Mouse (Mus musculus): ENCODE data around the gene Gjd3. TPM values are rescaled to one million over a fixed set of nuclear protein-coding genes. Genes with fewer than 3 reads are reported as not detected.

Gjd3 gene
- polyA plus RNA-seq, 1 experiment from 2014 or later = 0.22 TPM

GRCm38 (mm10) chr11:98949958-98950460, 32.8 kb downstream of the Gjd3 start:
- H3K4me3 ChIP-seq (ENCODE audit: low read depth, low read length) = no peak overlapping the region
- H3K9me3 ChIP-seq (ENCODE audit: control insufficient read depth, low read length) = no peaks in the 10 kb centered on the region
- peaks cover 20% of the 10 kb centered on the region; the same call in 1 of the 2 replicates for H3K36me3 ChIP-seq (ENCODE audit: control insufficient read depth, insufficient read depth, low read length)
- no peaks in the 10 kb centered on the region for H3K27me3 ChIP-seq (replicated peaks; ENCODE audit: control insufficient read depth, insufficient read depth, low read length)
- ATAC-seq (replicated peaks; ENCODE audit: low FRiP score, low TSS enrichment, low read depth) (no peak), DNase-seq (ENCODE audit: low spot score) (no peak)
- H3K4me1 ChIP-seq (replicated peaks; ENCODE audit: control insufficient read depth, insufficient read depth, low read length) = peaks cover 57% of the 10 kb centered on the region
- H3K27ac ChIP-seq (ENCODE audit: low read depth) = no peak overlapping the region
- 92% methylated on average over 7 of the region's 7 CpGs for WGBS
- H3K4me2 ChIP-seq (ENCODE audit: low read length) = no peak overlapping the region
- no peak overlapping the region for H3K9ac ChIP-seq (ENCODE audit: low read length)

DNA sequence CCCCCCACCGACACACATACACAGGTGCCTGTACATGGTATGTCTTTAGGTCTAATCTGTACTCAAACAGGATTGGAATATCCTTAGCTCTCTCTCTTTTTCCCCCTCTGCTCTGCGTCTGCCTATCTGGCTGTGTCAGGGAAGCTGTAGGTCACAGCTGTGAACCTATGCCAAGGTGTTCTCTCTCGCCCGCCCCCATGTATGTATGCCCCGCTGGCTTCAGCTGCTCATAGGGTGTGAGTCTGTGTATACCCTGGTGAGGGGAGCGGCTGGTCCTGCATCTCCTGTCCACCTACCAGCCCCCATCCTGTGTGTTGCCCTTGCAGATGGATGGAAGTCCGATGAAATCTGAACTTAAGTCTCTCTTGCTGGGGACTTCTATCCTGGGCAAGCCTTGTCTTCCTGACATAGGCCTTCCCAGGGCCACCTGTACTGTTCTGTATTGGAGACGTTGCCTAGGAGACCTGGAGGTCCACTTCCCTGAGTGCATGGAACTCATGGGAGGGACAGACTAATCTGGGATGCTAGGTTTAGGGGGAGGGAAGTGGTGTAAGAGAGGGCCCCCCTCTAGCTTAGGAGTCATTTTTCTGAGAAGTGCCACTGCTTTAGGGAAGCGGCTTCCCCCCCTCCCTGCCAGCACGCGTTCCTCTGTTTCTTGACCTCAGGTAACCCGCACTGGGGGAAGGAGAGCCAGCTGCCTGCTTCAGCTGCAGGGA, 33.4 kb downstream of the Gjd3 start:
- no peak overlapping the region for H3K4me3 ChIP-seq (ENCODE audit: low read depth, low read length)
- no peak overlapping the region for H3K9ac ChIP-seq (ENCODE audit: low read length)
- no peaks in the 10 kb centered on the region for H3K9me3 ChIP-seq (ENCODE audit: control insufficient read depth, low read length)
- DNase-seq (ENCODE audit: low spot score) = no peak
- no peaks in the 10 kb centered on the region for H3K27me3 ChIP-seq (replicated peaks; ENCODE audit: control insufficient read depth, insufficient read depth, low read length)
- no peak for ATAC-seq (replicated peaks; ENCODE audit: low FRiP score, low TSS enrichment, low read depth)
- peaks cover 20% of the 10 kb centered on the region; the same call in 1 of the 2 replicates for H3K36me3 ChIP-seq (ENCODE audit: control insufficient read depth, insufficient read depth, low read length)
- H3K4me1 ChIP-seq (replicated peaks; ENCODE audit: control insufficient read depth, insufficient read depth, low read length) = peaks cover 57% of the 10 kb centered on the region
- H3K27ac ChIP-seq (ENCODE audit: low read depth) = no peak overlapping the region
- 86% methylated on average over 10 of the region's 12 CpGs for WGBS
- H3K4me2 ChIP-seq (ENCODE audit: low read length) = no peak overlapping the region

DNA sequence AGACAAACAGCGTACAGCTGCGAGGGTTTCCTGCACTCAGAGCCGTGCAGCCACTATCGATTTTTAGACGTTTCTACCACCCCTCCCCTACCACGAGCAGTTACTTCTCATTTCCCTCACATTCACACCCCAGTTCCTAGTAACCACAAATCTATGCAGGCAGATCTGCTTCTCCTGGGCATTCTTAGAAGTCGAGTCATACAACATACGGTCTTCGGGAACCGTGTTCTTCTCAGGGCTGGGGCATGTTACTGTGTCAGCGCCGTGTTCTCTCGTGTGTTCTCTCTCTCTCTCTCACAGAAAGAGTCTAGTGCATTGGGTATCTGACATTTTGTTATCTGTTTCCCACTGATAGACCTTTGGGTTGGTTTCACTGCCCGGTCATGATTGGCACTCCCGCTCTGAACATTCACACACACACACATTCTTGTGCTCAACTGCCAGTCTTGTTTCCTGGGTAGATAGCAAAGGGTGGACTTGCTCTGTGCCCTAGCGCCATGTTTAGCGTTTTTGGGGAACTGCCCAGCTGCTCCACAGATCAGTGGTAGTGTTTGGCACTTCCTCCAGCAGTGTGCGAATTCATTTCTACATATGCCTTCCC, 34.7 kb downstream of the Gjd3 start:
- 65% methylated on average over 18 of the region's 18 CpGs for WGBS
- Histone ChIP-seq H3K9ac (ENCODE audit: low read length) (no peak overlapping the region), H3K4me3 (ENCODE audit: low read depth, low read length) (no peak overlapping the region), H3K9me3 (ENCODE audit: control insufficient read depth, low read length) (no peaks in the 10 kb centered on the region), H3K36me3 (ENCODE audit: control insufficient read depth, insufficient read depth, low read length) (peaks cover 20% of the 10 kb centered on the region; the same call in 1 of the 2 replicates), H3K4me2 (ENCODE audit: low read length) (no peak overlapping the region), H3K4me1 (replicated peaks; ENCODE audit: control insufficient read depth, insufficient read depth, low read length) (peaks cover 58% of the 10 kb centered on the region), H3K27me3 (replicated peaks; ENCODE audit: control insufficient read depth, insufficient read depth, low read length) (no peaks in the 10 kb centered on the region), H3K27ac (ENCODE audit: low read depth) (peak overlapping the region; percentile 13; the same call in 1 of the 2 replicates)
- ATAC-seq (replicated peaks; ENCODE audit: low FRiP score, low TSS enrichment, low read depth) (no peak), DNase-seq (ENCODE audit: low spot score) (peak; percentile 49)

DNA sequence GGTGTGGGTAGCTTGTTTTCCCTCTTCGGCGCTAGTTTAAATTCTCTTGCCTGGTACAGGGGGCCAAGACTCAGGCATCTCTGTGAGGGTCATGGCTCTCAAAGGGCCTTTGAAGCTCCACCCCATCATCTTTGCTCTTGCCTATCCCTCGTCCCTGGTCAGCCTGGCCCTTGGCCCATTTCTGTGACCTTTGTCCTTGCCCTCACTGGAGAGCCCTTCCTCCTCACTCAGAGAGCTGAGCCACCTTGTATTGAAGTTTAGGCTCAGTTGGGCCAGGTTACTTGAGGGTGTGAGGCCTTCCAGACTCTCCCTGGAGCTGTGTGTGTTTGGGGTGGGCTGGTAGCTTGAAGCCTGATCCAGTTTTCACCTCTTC, 37.2 kb downstream of the Gjd3 start:
- peaks cover 66% of the 10 kb centered on the region for H3K4me1 ChIP-seq (replicated peaks; ENCODE audit: control insufficient read depth, insufficient read depth, low read length)
- DNase-seq (ENCODE audit: low spot score) = no peak
- no peak overlapping the region for H3K9ac ChIP-seq (ENCODE audit: low read length)
- no peak overlapping the region for H3K4me3 ChIP-seq (ENCODE audit: low read depth, low read length)
- H3K27ac ChIP-seq (ENCODE audit: low read depth) = peak overlapping the region; percentile 93; the same call in 1 of the 2 replicates
- H3K4me2 ChIP-seq (ENCODE audit: low read length) = no peak overlapping the region
- ATAC-seq (replicated peaks; ENCODE audit: low FRiP score, low TSS enrichment, low read depth) = no peak
- 42% methylated on average over 3 of the region's 3 CpGs for WGBS
- H3K36me3 ChIP-seq (ENCODE audit: control insufficient read depth, insufficient read depth, low read length) = peaks cover 4% of the 10 kb centered on the region; the same call in 1 of the 2 replicates
- H3K27me3 ChIP-seq (replicated peaks; ENCODE audit: control insufficient read depth, insufficient read depth, low read length) = no peaks in the 10 kb centered on the region
- H3K9me3 ChIP-seq (ENCODE audit: control insufficient read depth, low read length) = no peaks in the 10 kb centered on the region

- peak overlapping the region; percentile 93; the same call in 1 of the 2 replicates for H3K27ac ChIP-seq (ENCODE audit: low read depth)
- 26% methylated on average over 11 of the region's 11 CpGs for WGBS
These were observed 37.8 kb downstream of the Gjd3 start for GRCm38 (mm10) chr11:98944897-98945604.

GRCm38 (mm10) chr11:98943741-98944461, 38.9 kb downstream of the Gjd3 start:
- H3K4me2 ChIP-seq (ENCODE audit: low read length) = peak overlapping the region; percentile 22
- ATAC-seq (replicated peaks; ENCODE audit: low FRiP score, low TSS enrichment, low read depth) = no peak

More at GRCm38 (mm10) chr11:98944897-98945604, 37.8 kb downstream of the Gjd3 start:
- DNase-seq (ENCODE audit: low spot score) (no peak), ATAC-seq (replicated peaks; ENCODE audit: low FRiP score, low TSS enrichment, low read depth) (no peak)
- Histone ChIP-seq H3K36me3 (ENCODE audit: control insufficient read depth, insufficient read depth, low read length) (no peaks in the 10 kb centered on the region), H3K4me2 (ENCODE audit: low read length) (peak overlapping the region; percentile 22), H3K9ac (ENCODE audit: low read length) (peak overlapping the region; percentile 22; the same call in 1 of the 2 replicates), H3K4me3 (ENCODE audit: low read depth, low read length) (no peak overlapping the region), H3K4me1 (replicated peaks; ENCODE audit: control insufficient read depth, insufficient read depth, low read length) (peaks cover 71% of the 10 kb centered on the region), H3K27me3 (replicated peaks; ENCODE audit: control insufficient read depth, insufficient read depth, low read length) (no peaks in the 10 kb centered on the region), H3K9me3 (ENCODE audit: control insufficient read depth, low read length) (no peaks in the 10 kb centered on the region)

GRCm38 (mm10) chr11:98942923-98943641, 39.7 kb downstream of the Gjd3 start:
- H3K4me2 ChIP-seq (ENCODE audit: low read length) = peak overlapping the region; percentile 90
- DNase-seq (ENCODE audit: low spot score) (no peak), ATAC-seq (replicated peaks; ENCODE audit: low FRiP score, low TSS enrichment, low read depth) (no peak)
- H3K4me1 ChIP-seq (replicated peaks; ENCODE audit: control insufficient read depth, insufficient read depth, low read length) = peaks cover 82% of the 10 kb centered on the region
- WGBS = 60% methylated on average over 8 of the region's 8 CpGs
- no peaks in the 10 kb centered on the region for H3K27me3 ChIP-seq (replicated peaks; ENCODE audit: control insufficient read depth, insufficient read depth, low read length)
- H3K27ac ChIP-seq (ENCODE audit: low read depth) = peak overlapping the region; percentile 93
- H3K36me3 ChIP-seq (ENCODE audit: control insufficient read depth, insufficient read depth, low read length) = no peaks in the 10 kb centered on the region
- 0 out of 2 replicates have a peak overlapping the region, but pooled peaks have one; percentile 31 for H3K9ac ChIP-seq (ENCODE audit: low read length)
- no peak overlapping the region for H3K4me3 ChIP-seq (ENCODE audit: low read depth, low read length)
- no peaks in the 10 kb centered on the region for H3K9me3 ChIP-seq (ENCODE audit: control insufficient read depth, low read length)

More at GRCm38 (mm10) chr11:98943741-98944461, 38.9 kb downstream of the Gjd3 start:
- DNase-seq (ENCODE audit: low spot score) = no peak
- Histone ChIP-seq H3K9me3 (ENCODE audit: control insufficient read depth, low read length) (no peaks in the 10 kb centered on the region), H3K36me3 (ENCODE audit: control insufficient read depth, insufficient read depth, low read length) (no peaks in the 10 kb centered on the region), H3K27me3 (replicated peaks; ENCODE audit: control insufficient read depth, insufficient read depth, low read length) (no peaks in the 10 kb centered on the region), H3K9ac (ENCODE audit: low read length) (peak overlapping the region; percentile 27; the same call in 1 of the 2 replicates), H3K4me1 (replicated peaks; ENCODE audit: control insufficient read depth, insufficient read depth, low read length) (peaks cover 77% of the 10 kb centered on the region), H3K27ac (ENCODE audit: low read depth) (peak overlapping the region; percentile 93), H3K4me3 (ENCODE audit: low read depth, low read length) (no peak overlapping the region)
- WGBS = 33% methylated on average over 14 of the region's 14 CpGs

Data from intestine, embryonic 14.5 days (tissue).